Mouse (Mus musculus) hindbrain, embryonic 16.5 days (tissue): ENCODE data around the gene Lrrk2. TPM values are rescaled to one million over a fixed set of nuclear protein-coding genes. Genes with fewer than 3 reads are reported as not detected.

ENCODE experiments used
- ATAC-seq: fragments of 200-750 bp; cut with Nextera tagmentation; 2 replicates; pipeline ENCODE4 v1.8.0; 2017; ENCODE audit warnings: moderate TSS enrichment, moderate library complexity
- H3K27ac ChIP-seq: fragments of 300-500 bp; sonication (generic); 2 replicates; pipeline ENCODE4 v1.5.1; 2014; ENCODE audit warnings: low read depth, mild to moderate bottlenecking, control low read depth, low read length, moderate library complexity
- H3K27me3 ChIP-seq: fragments of 300-500 bp; sonication (generic); replicated peaks from 2 replicates; pipeline ENCODE4 v1.6.1; 2014; ENCODE audit warnings: low read length; ENCODE audit not compliant: control insufficient read depth, insufficient read depth
- H3K36me3 ChIP-seq: fragments of 300-500 bp; sonication (generic); 2 replicates; pipeline ENCODE4 v1.6.1; 2014; ENCODE audit warnings: mild to moderate bottlenecking, low read length, moderate library complexity, mixed read lengths; ENCODE audit not compliant: control insufficient read depth, insufficient read depth
- H3K4me1 ChIP-seq: fragments of 300-500 bp; sonication (generic); 2 replicates; pipeline ENCODE4 v1.6.1; 2014; ENCODE audit warnings: low read depth, low read length; ENCODE audit not compliant: control insufficient read depth, insufficient read depth
- H3K4me2 ChIP-seq: fragments of 300-500 bp; sonication (generic); 2 replicates; pipeline ENCODE4 v1.6.1; 2014; ENCODE audit warnings: mild to moderate bottlenecking, low read length, control low read depth, moderate library complexity
- H3K4me3 ChIP-seq: fragments of 300-500 bp; sonication (generic); 2 replicates; pipeline ENCODE4 v1.5.1; 2014; ENCODE audit warnings: mild to moderate bottlenecking, low read length, control low read depth, moderate library complexity
- H3K9ac ChIP-seq: fragments of 300-500 bp; sonication (generic); 2 replicates; pipeline ENCODE4 v1.6.1; 2014; ENCODE audit warnings: low read depth, mild to moderate bottlenecking, control low read depth, low read length, moderate library complexity
- H3K9me3 ChIP-seq: fragments of 300-500 bp; sonication (generic); 2 replicates; pipeline ENCODE4 v1.6.1; 2014; ENCODE audit warnings: mild to moderate bottlenecking, low read length, moderate library complexity; ENCODE audit not compliant: control insufficient read depth
- WGBS: fragments of 180-500 bp; shearing (Covaris S2); extraction: QIAGEN DNeasy Blood & Tissue Kit; methylation state at CpG from one replicate; pipeline ENCODE4 v1.1.7; 2014; 5-methylcytosine and 5-hydroxymethylcytosine counted together
- polyA plus RNA-seq: library from polyadenylated mRNA; unstranded; fragments of >200 nt; fragmentation: Nextera tagmentation; extraction: Ambion mirVana; gene quantifications from 2 replicates; pipeline ENCODE4 v1.2.1, GENCODE M21; 2015

The Lrrk2 gene
- polyA plus RNA-seq, 1 experiment from 2014 or later: 2.4 TPM

DNA sequence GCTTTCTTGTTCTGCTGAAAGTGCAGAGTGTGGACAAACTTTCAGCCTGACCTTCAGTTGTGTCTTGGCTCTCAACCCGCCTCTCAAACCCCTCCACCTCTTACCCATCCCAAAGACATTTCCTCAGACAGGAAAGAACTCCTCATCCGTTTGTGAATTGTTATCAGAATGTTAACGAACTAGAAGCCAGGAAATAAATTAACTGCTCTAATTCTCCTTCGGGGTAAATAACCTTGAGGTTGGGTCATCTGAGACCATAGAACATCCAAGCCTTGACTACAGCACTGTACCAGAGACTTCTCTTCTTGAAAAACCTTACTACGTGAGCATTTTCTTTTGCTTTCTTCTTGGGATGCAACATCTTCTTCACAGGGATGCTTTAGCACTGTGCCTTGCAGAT, 988 bp upstream of the Lrrk2 start:
- H3K27me3 ChIP-seq: no peaks in the 10 kb centered on the region
- H3K27ac ChIP-seq: no peak overlapping the region
- WGBS: 74% methylated on average over 5 of the region's 5 CpGs
- H3K36me3 ChIP-seq: no peaks in the 10 kb centered on the region
- H3K4me2 ChIP-seq: no peak overlapping the region
- no peak for ATAC-seq
- H3K4me1 ChIP-seq: peaks cover 4% of the 10 kb centered on the region; the same call in 1 of the 2 replicates
- H3K4me3 ChIP-seq: no peak overlapping the region
- H3K9me3 ChIP-seq: no peaks in the 10 kb centered on the region
- H3K9ac ChIP-seq: no peak overlapping the region

DNA sequence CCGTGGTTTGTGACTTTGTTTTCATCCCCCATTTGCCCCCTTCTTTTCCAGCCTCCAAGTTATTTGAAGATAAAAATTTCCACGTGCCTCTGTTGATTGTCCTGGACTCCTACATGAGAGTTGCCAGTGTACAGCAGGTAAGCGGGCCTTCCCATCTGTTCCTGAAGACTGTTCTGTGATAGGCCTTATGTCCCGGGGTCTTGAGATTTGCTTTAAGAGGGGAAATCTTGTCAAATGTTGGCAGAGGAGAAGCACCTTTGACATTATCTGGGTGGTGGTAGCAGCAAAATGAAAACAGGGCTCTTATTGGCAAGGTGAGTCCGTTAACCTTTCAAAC, 562 bp downstream of the Lrrk2 start:
- peaks cover 4% of the 10 kb centered on the region; the same call in 1 of the 2 replicates for H3K4me1 ChIP-seq
- peak overlapping the region; percentile 54 for H3K4me3 ChIP-seq
- H3K9ac ChIP-seq: peak overlapping the region; percentile 75
- peak overlapping the region; percentile 73 for H3K4me2 ChIP-seq
- H3K36me3 ChIP-seq: no peaks in the 10 kb centered on the region
- H3K27ac ChIP-seq: no peak overlapping the region
- no peaks in the 10 kb centered on the region for H3K27me3 ChIP-seq
- H3K9me3 ChIP-seq: no peaks in the 10 kb centered on the region
- ATAC-seq: 0 out of 2 replicates have a peak, but pooled peaks have one; percentile 3
- WGBS: 40% methylated on average over 5 of the region's 5 CpGs

DNA sequence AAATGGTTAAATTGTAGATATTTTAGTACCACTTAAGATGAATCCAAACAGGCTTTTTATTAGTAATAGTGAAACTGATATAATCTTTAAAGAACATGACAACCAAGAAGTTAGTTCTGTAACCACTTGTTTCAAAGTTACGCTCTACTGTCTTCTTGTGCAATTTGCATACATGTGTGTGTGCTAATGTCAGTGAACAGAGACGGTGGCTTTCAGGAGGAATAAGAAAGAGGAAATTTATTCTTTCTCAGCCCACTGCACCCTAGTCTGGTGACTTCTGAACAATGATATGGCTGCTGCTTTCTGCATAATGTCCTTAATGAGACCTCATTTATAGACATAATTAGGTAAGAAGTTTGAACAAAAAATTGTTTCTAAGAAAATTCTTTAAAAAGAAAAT, 7.1 kb downstream of the Lrrk2 start:
- H3K4me2 ChIP-seq: no peak overlapping the region
- H3K27me3 ChIP-seq: no peaks in the 10 kb centered on the region
- no peak for ATAC-seq
- 75% methylated on average over 2 of the region's 2 CpGs for WGBS
- no peaks in the 10 kb centered on the region for H3K9me3 ChIP-seq
- no peaks in the 10 kb centered on the region for H3K4me1 ChIP-seq
- no peak overlapping the region for H3K9ac ChIP-seq
- no peak overlapping the region for H3K4me3 ChIP-seq
- H3K27ac ChIP-seq: no peak overlapping the region
- H3K36me3 ChIP-seq: no peaks in the 10 kb centered on the region

DNA sequence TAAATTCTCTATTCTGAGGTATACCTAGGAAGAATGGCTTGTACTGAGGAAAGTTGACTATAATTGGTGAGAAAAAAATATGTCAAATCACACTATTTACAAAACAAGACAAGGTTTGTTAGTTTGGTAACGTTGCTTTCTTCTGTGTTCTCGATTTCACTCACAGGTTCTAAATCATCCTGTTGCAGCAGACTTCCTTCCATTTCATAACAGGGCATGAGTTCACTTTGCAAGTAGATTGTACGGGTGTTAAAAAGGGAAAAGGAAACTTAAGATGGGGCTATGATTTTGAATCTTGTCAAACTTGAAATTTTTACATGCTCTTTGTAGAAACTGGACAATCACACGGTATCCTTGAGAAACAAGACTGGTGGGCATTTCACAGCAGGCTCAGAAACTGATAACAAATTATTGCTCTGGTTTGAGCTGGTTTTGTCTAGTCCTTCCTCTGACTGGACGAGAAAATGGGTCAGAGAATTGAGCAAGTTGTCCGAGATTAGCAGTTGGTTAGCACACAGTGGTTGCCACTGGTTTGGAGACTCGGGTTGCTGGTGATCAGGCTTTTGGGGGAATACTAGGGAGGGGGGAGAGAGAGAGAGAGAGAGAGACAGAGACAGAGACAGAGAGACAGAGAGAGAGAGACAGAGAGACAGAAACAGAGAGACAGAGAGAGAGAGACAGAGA, 13.0 kb downstream of the Lrrk2 start:
- no peaks in the 10 kb centered on the region for H3K36me3 ChIP-seq
- no peak for ATAC-seq
- no peaks in the 10 kb centered on the region for H3K9me3 ChIP-seq
- no peak overlapping the region for H3K27ac ChIP-seq
- no peak overlapping the region for H3K4me3 ChIP-seq
- no peaks in the 10 kb centered on the region for H3K4me1 ChIP-seq
- H3K27me3 ChIP-seq: no peaks in the 10 kb centered on the region
- H3K9ac ChIP-seq: no peak overlapping the region
- no peak overlapping the region for H3K4me2 ChIP-seq
- 89% methylated on average over 7 of the region's 7 CpGs for WGBS

DNA sequence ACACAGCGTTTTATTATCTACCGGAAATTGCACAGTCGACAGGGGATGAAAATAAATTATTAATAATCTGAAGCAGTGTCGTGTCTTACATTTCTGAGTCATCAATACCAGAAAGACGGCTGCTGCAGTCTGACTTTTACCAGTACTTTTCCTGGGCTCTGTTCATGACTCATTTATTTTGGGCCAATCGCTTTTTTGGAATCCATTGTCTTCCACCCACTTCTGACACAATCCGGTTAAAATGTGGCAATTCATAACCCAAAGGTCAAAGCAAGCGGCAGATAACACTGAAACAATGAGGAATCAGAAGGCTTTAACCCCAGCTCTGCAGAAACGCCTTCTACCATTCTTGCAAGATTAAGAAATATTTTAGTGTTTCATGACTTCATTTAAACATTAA, 17.7 kb downstream of the Lrrk2 start:
- Histone ChIP-seq H3K4me1 (no peaks in the 10 kb centered on the region), H3K9me3 (no peaks in the 10 kb centered on the region), H3K4me2 (no peak overlapping the region), H3K27ac (no peak overlapping the region), H3K9ac (no peak overlapping the region), H3K36me3 (no peaks in the 10 kb centered on the region), H3K27me3 (no peaks in the 10 kb centered on the region), H3K4me3 (no peak overlapping the region)
- ATAC-seq: no peak
- 85% methylated on average over 9 of the region's 9 CpGs for WGBS

DNA sequence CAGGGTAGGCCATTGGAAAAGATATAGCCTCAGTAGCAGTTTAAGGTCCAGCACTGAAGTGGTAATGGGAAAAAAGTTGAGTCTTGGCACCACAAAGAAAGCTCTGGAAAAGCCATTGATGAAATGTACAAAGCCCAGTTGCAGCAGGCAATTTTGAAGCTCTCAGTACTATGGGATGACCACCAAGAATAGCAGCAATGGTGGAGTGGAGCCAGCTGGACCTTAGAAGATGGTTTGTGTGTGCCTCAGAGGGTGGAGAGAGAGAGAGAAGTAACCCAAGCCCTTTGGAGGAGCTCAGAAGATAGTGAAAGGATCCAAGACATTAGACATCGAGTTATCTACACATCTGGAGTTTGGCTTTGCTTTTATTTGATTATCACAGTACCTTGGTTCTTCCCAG, 20.1 kb downstream of the Lrrk2 start:
- ATAC-seq: no peak
- no peaks in the 10 kb centered on the region for H3K9me3 ChIP-seq
- no peaks in the 10 kb centered on the region for H3K4me1 ChIP-seq
- no peak overlapping the region for H3K4me3 ChIP-seq
- 88% methylated on average over 1 of the region's 1 CpGs for WGBS
- no peaks in the 10 kb centered on the region; the same call in 1 of the 2 replicates for H3K36me3 ChIP-seq
- no peak overlapping the region for H3K9ac ChIP-seq
- H3K27ac ChIP-seq: no peak overlapping the region
- no peaks in the 10 kb centered on the region for H3K27me3 ChIP-seq
- no peak overlapping the region for H3K4me2 ChIP-seq

DNA sequence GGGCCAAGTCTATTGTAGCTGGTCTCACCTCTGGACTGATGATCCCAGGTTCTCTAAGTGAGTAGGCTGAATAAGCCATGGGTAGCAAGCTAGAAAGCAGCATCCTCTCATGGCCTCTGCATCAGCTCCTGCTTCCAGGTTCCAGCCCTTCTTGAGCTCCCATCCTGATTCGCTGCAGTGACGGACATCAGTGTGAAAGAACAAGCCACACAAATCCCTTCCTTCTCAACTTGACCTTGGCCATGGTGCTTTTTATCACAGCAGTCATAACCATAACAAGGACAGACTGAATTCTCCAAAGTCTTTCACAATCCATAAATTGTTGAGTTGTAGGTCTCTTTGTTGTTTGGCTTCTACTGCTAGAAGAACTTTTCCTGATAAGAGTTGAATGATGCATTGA, 20.9 kb downstream of the Lrrk2 start:
- Histone ChIP-seq H3K9me3 (no peaks in the 10 kb centered on the region), H3K36me3 (no peaks in the 10 kb centered on the region; the same call in 1 of the 2 replicates), H3K4me1 (no peaks in the 10 kb centered on the region), H3K4me2 (no peak overlapping the region), H3K9ac (no peak overlapping the region), H3K27ac (no peak overlapping the region), H3K4me3 (no peak overlapping the region), H3K27me3 (no peaks in the 10 kb centered on the region)
- ATAC-seq: no peak
- 95% methylated on average over 2 of the region's 2 CpGs for WGBS

DNA sequence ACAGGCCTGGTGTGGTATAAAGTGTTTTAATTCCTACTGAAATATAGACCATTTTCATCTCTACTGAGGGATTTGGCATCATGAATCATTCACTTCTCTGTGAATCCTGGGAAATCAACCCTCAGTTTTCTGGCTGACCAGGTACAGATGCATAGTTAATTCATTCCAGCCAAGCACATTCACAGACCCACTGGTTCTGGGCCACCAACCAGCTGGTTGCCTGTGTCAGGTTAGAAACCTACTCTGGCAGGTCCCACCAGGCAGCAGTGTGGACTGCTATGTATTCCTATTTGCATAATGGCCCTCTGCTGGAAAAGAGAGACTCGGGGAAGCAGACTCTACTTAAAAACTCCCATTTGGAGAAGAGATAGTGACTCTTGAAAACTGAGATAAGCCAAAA, 27.9 kb downstream of the Lrrk2 start:
- no peak overlapping the region for H3K4me2 ChIP-seq
- WGBS: 47% methylated on average over 1 of the region's 1 CpGs
- H3K27me3 ChIP-seq: no peaks in the 10 kb centered on the region

DNA sequence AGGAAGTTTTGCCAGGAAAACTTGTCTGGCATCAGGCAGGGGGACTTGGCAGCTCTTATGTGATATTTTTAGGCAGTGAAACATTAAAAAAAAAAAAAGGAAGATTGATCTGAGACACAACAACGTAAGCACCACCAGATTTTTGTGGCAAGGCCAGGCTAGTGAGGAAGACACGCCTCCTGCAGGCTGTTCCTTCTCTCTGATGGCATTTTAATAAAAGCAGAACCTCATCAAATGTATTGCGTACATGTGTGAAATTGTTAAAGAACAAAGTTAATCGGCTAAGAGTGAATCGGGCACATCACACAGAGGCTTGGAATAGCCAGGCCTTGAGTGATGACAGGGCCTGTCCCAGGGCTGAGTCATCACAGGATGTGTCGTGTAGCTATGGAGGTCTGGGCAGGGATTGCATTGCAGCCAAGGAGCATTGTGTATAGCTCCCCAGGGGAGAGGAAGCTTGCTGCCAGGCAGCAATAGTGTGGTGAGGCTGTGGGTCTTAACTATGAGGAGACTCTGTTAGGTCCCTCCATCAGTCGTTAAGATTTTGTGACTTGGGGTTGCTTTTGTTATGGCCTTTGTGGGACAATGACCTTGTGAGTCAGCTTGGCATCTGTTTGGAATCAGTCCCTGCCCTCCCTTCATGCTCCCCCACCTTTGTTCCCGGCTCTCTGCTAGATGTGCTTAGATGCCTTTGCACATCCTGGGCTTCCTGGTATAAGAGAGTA, 30.2 kb downstream of the Lrrk2 start:
- no peaks in the 10 kb centered on the region for H3K9me3 ChIP-seq
- no peaks in the 10 kb centered on the region for H3K27me3 ChIP-seq
- H3K4me3 ChIP-seq: no peak overlapping the region
- ATAC-seq: peak; percentile 83
- no peaks in the 10 kb centered on the region for H3K4me1 ChIP-seq
- no peak overlapping the region for H3K27ac ChIP-seq
- H3K4me2 ChIP-seq: no peak overlapping the region
- no peak overlapping the region for H3K9ac ChIP-seq
- 28% methylated on average over 8 of the region's 8 CpGs for WGBS
- H3K36me3 ChIP-seq: no peaks in the 10 kb centered on the region

More for the DNA sequence above, 27.9 kb downstream of the Lrrk2 start:
- Histone ChIP-seq H3K36me3 (no peaks in the 10 kb centered on the region; the same call in 1 of the 2 replicates), H3K9ac (no peak overlapping the region), H3K27ac (no peak overlapping the region), H3K4me1 (no peaks in the 10 kb centered on the region), H3K4me3 (no peak overlapping the region), H3K9me3 (no peaks in the 10 kb centered on the region)
- no peak for ATAC-seq
